Mouse (Mus musculus) CH12.LX (cell line): Measurements from ENCODE around the gene Gcm1. TPM values are rescaled to one million over a fixed set of nuclear protein-coding genes. Genes with fewer than 3 reads are reported as not detected.

Experiments
- DNase-seq: peaks from one replicate; pipeline ENCODE4 v3.0.0-alpha.2; 2013; ENCODE audit errors: extremely low read depth
- H3K27ac ChIP-seq: 2 replicates; pipeline ENCODE4 v1.5.1; 2012; ENCODE audit warnings: low read depth, mild to moderate bottlenecking, control low read depth, moderate library complexity; ENCODE audit not compliant: insufficient read depth
- H3K27me3 ChIP-seq: replicated peaks from 2 replicates; pipeline ENCODE3; 2012; ENCODE audit warnings: inconsistent platforms
- H3K36me3 ChIP-seq, 2 experiments: replicated peaks in 1 of 2; 2 replicates each; pipeline versions ENCODE3 to v1.6.1; 2012; ENCODE audit warnings: inconsistent platforms in 1 of 2, low read length in 1 of 2, mild to moderate bottlenecking in 1 of 2, mixed read lengths in 1 of 2, moderate library complexity in 1 of 2; ENCODE audit not compliant: control insufficient read depth in 1 of 2, insufficient read depth in 1 of 2
- H3K4me1 ChIP-seq, 2 experiments: 2 replicates each; pipeline ENCODE4 v1.6.1; 2012; ENCODE audit warnings: inconsistent platforms in 1 of 2, moderate library complexity in 1 of 2; ENCODE audit not compliant: insufficient read depth in 2 of 2, control insufficient read depth in 1 of 2
- H3K4me2 ChIP-seq: 2 replicates; pipeline ENCODE4 v1.6.1; 2012; ENCODE audit warnings: low read depth, mild to moderate bottlenecking, control low read depth; ENCODE audit not compliant: poor library complexity, insufficient read depth, severe bottlenecking
- H3K4me3 ChIP-seq, 3 experiments: fragments of 150-350 bp in 1 of 3; sonication (generic) in 1 of 3; replicated peaks in 1 of 3; 2 replicates each; pipeline versions ENCODE3 to v1.5.1; 2011 to 2012; ENCODE audit warnings: low read depth in 2 of 3, low read length in 2 of 3, mild to moderate bottlenecking in 2 of 3, moderate library complexity in 2 of 3, control low read depth in 1 of 3, improper control_type of control experiment in 1 of 3, inconsistent platforms in 1 of 3, mixed read lengths in 1 of 3; ENCODE audit not compliant: poor library complexity in 1 of 3
- H3K79me2 ChIP-seq: replicated peaks from 2 replicates; pipeline ENCODE4 v1.6.1; 2012; ENCODE audit warnings: mild to moderate bottlenecking, moderate library complexity; ENCODE audit not compliant: control insufficient read depth, poor library complexity, insufficient read depth, severe bottlenecking; ENCODE audit errors: extremely low read depth
- H3K9ac ChIP-seq: 2 replicates; pipeline ENCODE4 v1.6.1; 2012; ENCODE audit warnings: low read depth, mild to moderate bottlenecking, control low read depth, moderate library complexity; ENCODE audit not compliant: insufficient read depth
- H3K9me3 ChIP-seq: replicated peaks from 2 replicates; pipeline ENCODE3; 2012; ENCODE audit warnings: low read length, inconsistent platforms, mixed read lengths
- BHLHE40 ChIP-seq: IDR thresholded peaks from 2 replicates; pipeline ENCODE4 v1.6.1; 2011; ENCODE audit warnings: mild to moderate bottlenecking, low read depth, low read length, improper control_type of control experiment
- E2F4 ChIP-seq: IDR thresholded peaks from 2 replicates; pipeline ENCODE4 v1.6.1; 2011; ENCODE audit warnings: low read depth, low read length, improper control_type of control experiment; ENCODE audit not compliant: insufficient replicate concordance
- ELF1 ChIP-seq: IDR thresholded peaks from 2 replicates; pipeline ENCODE4 v1.6.1; 2014; ENCODE audit warnings: low read depth, mild to moderate bottlenecking, inconsistent platforms, low read length, improper control_type of control experiment
- EP300 ChIP-seq: IDR thresholded peaks from 2 replicates; pipeline ENCODE4 v1.6.1; 2011; ENCODE audit warnings: low read length, improper control_type of control experiment
- HCFC1 ChIP-seq: IDR thresholded peaks from 2 replicates; pipeline ENCODE4 v1.6.1; 2012; ENCODE audit warnings: low read depth, mild to moderate bottlenecking, inconsistent platforms, low read length, improper control_type of control experiment
- JUND ChIP-seq: conservative IDR thresholded peaks from 2 replicates; pipeline ENCODE4 v1.6.1; 2011; ENCODE audit warnings: low read depth, low read length, improper control_type of control experiment
- KAT2A ChIP-seq: IDR thresholded peaks from 2 replicates; pipeline ENCODE4 v1.6.1; 2012; ENCODE audit warnings: low read length, improper control_type of control experiment, inconsistent platforms; ENCODE audit not compliant: insufficient replicate concordance
- MAFK ChIP-seq: IDR thresholded peaks from 2 replicates; pipeline ENCODE4 v1.6.1; 2011; ENCODE audit warnings: low read length, improper control_type of control experiment; ENCODE audit not compliant: insufficient replicate concordance
- MEF2A ChIP-seq: IDR thresholded peaks from 2 replicates; pipeline ENCODE4 v1.6.1; 2014; ENCODE audit warnings: low read depth, mild to moderate bottlenecking, inconsistent platforms, low read length, improper control_type of control experiment, borderline replicate concordance
- MXI1 ChIP-seq: IDR thresholded peaks from 2 replicates; pipeline ENCODE4 v1.6.1; 2011; ENCODE audit warnings: mild to moderate bottlenecking, low read depth, low read length, improper control_type of control experiment
- NRF1 ChIP-seq: IDR thresholded peaks from 2 replicates; pipeline ENCODE4 v1.6.1; 2014; ENCODE audit warnings: low read depth, mild to moderate bottlenecking, inconsistent platforms, low read length, improper control_type of control experiment, moderate library complexity
- POLR2AphosphoS2 ChIP-seq: IDR thresholded peaks from 2 replicates; pipeline ENCODE4 v1.6.1; 2011; ENCODE audit warnings: low read depth, low read length, improper control_type of control experiment
- RCOR1 ChIP-seq: conservative IDR thresholded peaks from 2 replicates; pipeline ENCODE4 v1.6.1; 2012; ENCODE audit warnings: low read depth, mild to moderate bottlenecking, inconsistent platforms, low read length, improper control_type of control experiment
- SIN3A ChIP-seq: IDR thresholded peaks from 2 replicates; pipeline ENCODE4 v1.6.1; 2012; ENCODE audit warnings: low read length, improper control_type of control experiment, inconsistent platforms
- SMC3 ChIP-seq: IDR thresholded peaks from 2 replicates; pipeline ENCODE4 v1.6.1; 2011; ENCODE audit warnings: low read depth, low read length, improper control_type of control experiment
- TCF12 ChIP-seq: IDR thresholded peaks from 2 replicates; pipeline ENCODE4 v1.6.1; 2014; ENCODE audit warnings: low read depth, mild to moderate bottlenecking, inconsistent platforms, low read length, improper control_type of control experiment
- USF2 ChIP-seq: conservative IDR thresholded peaks from 2 replicates; pipeline ENCODE4 v1.6.1; 2011; ENCODE audit warnings: low read depth, low read length, improper control_type of control experiment
- ZKSCAN1 ChIP-seq: IDR thresholded peaks from 2 replicates; pipeline ENCODE4 v1.6.1; 2012; ENCODE audit warnings: low read depth, inconsistent platforms, low read length, improper control_type of control experiment, borderline replicate concordance
- ZMIZ1 ChIP-seq: IDR thresholded peaks from 2 replicates; pipeline ENCODE4 v1.6.1; 2012; ENCODE audit warnings: low read depth, mild to moderate bottlenecking, inconsistent platforms, low read length, improper control_type of control experiment
- ZNF384 ChIP-seq: IDR thresholded peaks from 2 replicates; pipeline ENCODE4 v1.6.1; 2012; ENCODE audit warnings: low read depth, low read length, improper control_type of control experiment, inconsistent platforms
- dilution Hi-C: fragments of 300-500 bp; cut with MboI; formaldehyde crosslinking; loops from 2 replicates; pipeline ENCODE4 v1.14.3; 2020; ENCODE audit warnings: low sequenced_read_pairs; ENCODE audit not compliant: extremely low pct_unique_long_range_greater_than_20kb, extremely low pct_ligation_motif_present
- in situ Hi-C: fragments of 300-500 bp; cut with MboI; formaldehyde crosslinking; loops from 3 replicates; pipeline ENCODE4 v1.14.3; 2019; ENCODE audit warnings: low sequenced_read_pairs, low pct_ligation_motif_present, low pct_unique_long_range_greater_than_20kb, mixed read lengths
- polyA plus RNA-seq: library from polyadenylated mRNA; unstranded; fragments of >175 nt; gene quantifications from 2 replicates; pipeline ENCODE4 v1.2.1, GENCODE M21; 2012; ENCODE audit warnings: low read depth; ENCODE audit not compliant: insufficient read length
- total RNA-seq, 2 experiments: library from RNA; depleted of rRNA; stranded (reverse); fragments of 300-350 nt in 1 of 2; fragments of >200 nt in 1 of 2; gene quantifications; 2 replicates each; pipeline ENCODE4 v1.2.3; 2012 to 2014

Gcm1 gene
- total and polyA plus RNA-seq, 3 experiments, result not detected

GRCm38 (mm10) chr9:78084341-78084740, 32.6 kb downstream of the Gcm1 start:
- dilution Hi-C loops, result no loop called here
- in situ Hi-C loops, result no loop called here
- H3K9me3 ChIP-seq, result no peaks in the 10 kb centered on the region

DNA sequence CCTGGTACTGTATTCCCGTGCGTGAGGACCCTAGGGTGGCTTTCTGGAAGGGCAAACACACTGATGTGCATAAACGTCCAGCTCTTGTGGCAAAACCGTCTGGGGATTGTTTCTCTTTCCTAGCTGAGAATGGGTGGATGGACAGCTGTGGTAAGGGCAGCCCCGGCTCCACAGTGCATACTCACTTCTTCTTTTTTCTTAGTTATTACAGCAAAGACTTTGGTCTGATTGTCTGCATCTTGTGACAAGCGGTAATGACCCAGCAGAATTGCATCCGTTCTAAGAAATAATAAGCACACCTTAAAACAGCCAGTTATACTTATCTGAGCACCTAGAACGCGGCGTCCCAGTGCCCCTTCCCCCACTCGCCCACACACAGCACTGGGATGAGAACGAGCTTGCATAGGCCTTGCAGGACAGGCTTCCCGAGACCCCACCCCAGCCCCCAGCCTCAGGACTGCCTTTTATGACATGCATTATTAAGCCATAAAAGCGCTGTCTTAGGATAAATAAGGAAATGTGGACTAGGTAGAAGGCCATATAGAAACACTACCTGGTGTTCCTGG, 34.1 kb downstream of the Gcm1 start:
- Histone ChIP-seq H3K4me1 (peaks cover 0 to 38% of the 10 kb centered on the region in 2 experiments; a peak in 2 of 4 replicates), H3K27ac (no peak overlapping the region)
- no peak for TF ChIP-seq SIN3A
- no peak for TF ChIP-seq KAT2A
- no peak for TF ChIP-seq ZMIZ1
- no peak for TF ChIP-seq USF2
- no peak for TF ChIP-seq BHLHE40
- TF ChIP-seq JUND, result no peak
- no peak for TF ChIP-seq TCF12
- no peak for TF ChIP-seq ZNF384
- no peak for TF ChIP-seq MXI1
- TF ChIP-seq, all 38 proteins: peak for 0
- H3K4me3 ChIP-seq, result no peak overlapping the region
- peaks cover 38 to 71% of the 10 kb centered on the region in 2 experiments for H3K36me3 ChIP-seq
- H3K79me2 ChIP-seq, result no peaks in the 10 kb centered on the region
- dilution Hi-C loops (no loop called here), in situ Hi-C loops (no loop called here)
- H3K27me3 ChIP-seq, result no peaks in the 10 kb centered on the region
- no peak overlapping the region for H3K9ac ChIP-seq
- DNase-seq, result no peak
- H3K4me2 ChIP-seq, result no peak overlapping the region
- no peaks in the 10 kb centered on the region for H3K9me3 ChIP-seq

More at GRCm38 (mm10) chr9:78084341-78084740, 32.6 kb downstream of the Gcm1 start:
- Histone ChIP-seq H3K27ac (no peak overlapping the region), H3K9ac (no peak overlapping the region), H3K36me3 (peaks cover 34 to 66% of the 10 kb centered on the region in 2 experiments), H3K4me3 (no peak overlapping the region), H3K4me1 (peaks cover 0 to 34% of the 10 kb centered on the region in 2 experiments; a peak in 2 of 4 replicates), H3K27me3 (no peaks in the 10 kb centered on the region), H3K79me2 (no peaks in the 10 kb centered on the region), H3K4me2 (no peak overlapping the region)
- TF ChIP-seq POLR2AphosphoS2 (no peak), SMC3 (no peak), HCFC1 (no peak), MEF2A (no peak), USF2 (no peak), E2F4 (no peak), ELF1 (no peak), NRF1 (no peak), EP300 (no peak), TCF12 (no peak), MAFK (no peak), JUND (no peak), ZKSCAN1 (no peak), RCOR1 (no peak)
- DNase-seq, result no peak
